Mouse (Mus musculus): ENCODE results near the gene Endov.

Endov gene

DNA sequence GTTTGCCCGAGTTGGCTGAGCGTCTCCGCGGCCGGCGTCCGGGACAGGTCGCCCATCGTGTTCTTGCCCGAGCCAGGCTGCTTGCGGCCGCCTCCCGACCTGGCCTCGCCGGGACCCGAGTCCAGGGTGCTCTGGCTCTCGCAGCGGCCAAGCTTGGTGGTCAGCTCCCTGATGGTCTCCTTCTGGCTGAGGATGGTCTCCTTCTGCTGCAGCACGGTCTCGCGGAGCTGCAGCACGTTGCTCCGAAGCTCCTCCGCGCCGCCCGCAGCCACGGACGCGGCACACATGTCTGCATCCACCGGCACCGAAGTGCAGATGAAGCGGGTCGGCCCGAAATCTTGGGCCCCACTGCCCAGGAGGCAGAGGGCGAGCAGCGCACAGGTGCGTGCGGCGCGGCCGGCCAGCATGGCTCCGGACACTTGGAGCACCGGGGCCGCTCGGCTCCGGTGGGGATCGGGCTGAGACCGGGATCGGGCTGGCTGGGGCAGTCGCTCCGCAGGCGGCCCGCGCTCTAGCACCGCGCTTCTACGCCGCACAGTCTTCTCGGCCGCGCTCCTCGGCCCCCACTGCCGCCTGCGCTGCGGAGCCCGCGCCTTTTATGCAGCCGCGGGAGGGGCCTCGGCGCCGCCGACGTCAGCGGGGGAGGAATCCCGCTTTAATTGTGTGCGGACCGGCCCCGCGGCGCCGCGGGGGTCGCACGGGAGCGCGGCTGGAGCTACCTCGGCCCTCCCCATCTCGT lies 56.2 kb downstream of the Endov start, which contains the start of gene Nptx1:
Gene Nptx1 (minus strand): TSS at position 571 of the 739 bp plus-strand sequence.
- WGBS: under 1% methylated on average over 90 of the region's 90 CpGs

DNA sequence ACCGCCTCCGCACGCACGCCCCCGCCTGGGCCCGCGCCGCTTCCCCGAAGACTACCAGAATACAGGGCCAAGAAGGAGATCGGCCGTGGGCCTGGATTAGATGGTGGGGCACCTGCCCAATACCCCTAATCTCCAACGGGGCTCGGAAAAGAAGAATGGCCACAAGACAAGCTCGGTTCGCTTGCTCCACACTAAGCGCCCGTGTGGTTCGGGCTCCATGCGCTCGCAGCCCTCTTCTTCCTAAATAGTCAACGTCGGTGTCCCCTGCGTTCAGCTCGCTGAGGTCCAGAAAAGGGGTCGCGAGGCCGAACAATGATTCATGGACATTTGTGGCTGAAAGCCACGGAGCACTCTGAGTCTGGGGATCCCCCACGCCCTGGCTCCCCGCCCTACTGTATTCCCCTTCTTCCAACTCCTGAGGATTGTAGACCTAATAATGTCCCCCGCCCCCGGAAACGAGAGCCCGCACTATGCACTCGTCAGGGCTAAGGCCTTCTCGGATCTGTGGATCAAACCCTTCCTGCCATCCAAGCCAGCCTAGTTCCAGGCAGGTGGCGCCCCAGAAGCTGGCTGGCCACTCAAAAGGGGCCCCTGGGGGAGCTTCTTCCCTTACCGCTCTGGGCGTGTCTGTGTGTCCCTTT lies 56.9 kb downstream of the Endov start:
- WGBS: 2% methylated on average over 39 of the region's 39 CpGs

- WGBS: 1% methylated on average over 37 of the region's 37 CpGs
Observed at GRCm38 (mm10) chr11:119548741-119549370, 57.7 kb downstream of the Endov start.

DNA sequence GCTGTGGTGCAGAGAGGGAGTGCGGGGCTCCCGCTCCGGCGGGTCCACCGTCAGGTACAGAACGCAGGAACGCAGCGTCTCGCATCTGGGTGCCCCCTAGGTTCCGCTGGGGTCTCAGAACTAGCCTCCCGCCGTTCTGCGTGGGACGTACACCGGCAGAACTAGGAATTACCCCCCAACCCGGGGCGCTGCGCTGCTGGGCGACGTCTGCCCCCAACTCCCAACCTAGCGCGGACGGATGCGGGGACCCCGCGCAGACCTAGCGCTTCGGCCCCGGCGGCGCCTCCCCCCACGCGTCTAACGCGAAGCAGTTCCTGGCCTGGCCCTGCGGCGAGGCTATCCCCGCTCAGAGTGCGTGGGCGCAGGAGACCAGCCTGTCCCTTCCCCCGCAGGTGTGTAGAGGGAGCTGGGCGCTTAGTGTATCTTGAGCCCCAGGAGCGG lies 58.2 kb downstream of the Endov start:
- WGBS: 3% methylated on average over 43 of the region's 43 CpGs

DNA sequence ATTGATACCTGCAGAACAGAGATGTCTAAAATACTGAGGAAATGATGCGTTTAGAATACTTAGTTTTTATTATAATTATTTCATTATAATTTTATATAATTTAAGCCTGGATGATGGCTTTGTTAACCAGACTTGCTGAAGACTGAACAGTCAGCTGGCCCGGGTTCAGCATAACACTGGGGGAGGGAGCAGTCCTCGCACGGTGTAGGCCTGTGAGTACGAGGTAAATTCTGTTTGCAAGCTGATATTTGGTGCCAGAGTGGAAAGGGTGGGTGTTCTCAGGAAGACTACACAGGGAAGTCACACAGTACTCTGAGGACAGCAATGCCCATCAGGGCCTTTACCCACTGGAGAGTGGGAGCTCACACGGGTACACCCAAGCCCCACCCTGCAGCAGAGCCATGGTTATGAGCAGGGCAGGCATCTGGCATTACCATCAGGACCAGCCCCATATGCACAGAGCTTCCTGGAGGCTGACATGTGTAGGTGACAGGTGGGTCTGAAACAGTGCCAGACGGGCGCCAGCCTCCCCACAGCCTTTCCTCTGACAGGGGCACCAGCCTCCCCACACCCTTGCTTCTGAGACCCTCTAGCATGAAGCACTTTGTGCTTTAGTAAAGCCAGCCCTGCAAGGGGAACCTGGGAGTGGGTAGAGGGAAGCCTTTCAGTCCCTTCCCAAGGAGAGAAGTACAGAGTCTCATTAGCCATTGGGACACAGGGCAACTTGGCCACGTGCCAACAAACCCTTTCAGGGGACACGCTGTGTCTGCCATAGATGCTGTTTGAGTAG lies 59.6 kb downstream of the Endov start:
- WGBS: 44% methylated on average over 10 of the region's 10 CpGs

GRCm38 (mm10) chr11:119551468-119551867 lies 60.3 kb downstream of the Endov start:
- WGBS: 66% methylated on average over 3 of the region's 3 CpGs

- 71% methylated on average over 1 of the region's 1 CpGs for WGBS
Observed at GRCm38 (mm10) chr11:119552301-119552700, 61.2 kb downstream of the Endov start.

GRCm38 (mm10) chr11:119552902-119553802 lies 62.0 kb downstream of the Endov start:
- WGBS: 68% methylated on average over 9 of the region's 9 CpGs

GRCm38 (mm10) chr11:119554706-119555105 lies 63.6 kb downstream of the Endov start:
- 83% methylated on average over 7 of the region's 7 CpGs for WGBS

DNA sequence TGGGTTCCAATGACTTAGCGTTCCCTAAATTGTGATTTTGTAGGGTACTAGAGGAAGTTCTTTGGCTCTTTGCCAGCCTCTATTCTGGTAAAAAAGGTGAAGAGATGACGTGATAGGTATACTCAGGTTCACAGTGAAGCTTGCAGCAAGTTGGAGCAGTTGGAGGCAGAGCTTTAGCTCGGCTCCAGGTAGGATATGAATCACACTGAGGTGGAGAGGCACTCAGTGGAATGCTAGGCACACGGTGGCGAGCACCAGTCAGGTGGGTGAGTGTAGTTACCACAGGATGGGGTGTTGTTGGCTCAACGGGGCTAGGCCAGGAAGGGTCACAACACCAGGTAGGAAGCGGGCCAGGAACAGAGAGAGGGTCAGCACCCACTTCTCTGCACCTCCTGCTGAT lies 64.0 kb downstream of the Endov start:
- WGBS: 90% methylated on average over 7 of the region's 7 CpGs

GRCm38 (mm10) chr11:119557940-119558869 lies 67.1 kb downstream of the Endov start:
- 57% methylated on average over 17 of the region's 17 CpGs for WGBS

- WGBS: 50% methylated on average over 9 of the region's 9 CpGs
Observed at GRCm38 (mm10) chr11:119558870-119559610, 67.9 kb downstream of the Endov start.
